Mouse (Mus musculus) spleen, adult 12 weeks (tissue): Measurements from ENCODE around the gene Gprc5d.

Experiments used
- DNase-seq: peaks from one replicate; pipeline ENCODE4 v3.0.0; 2022; ENCODE audit warnings: low spot score

Gene Gprc5d

DNA sequence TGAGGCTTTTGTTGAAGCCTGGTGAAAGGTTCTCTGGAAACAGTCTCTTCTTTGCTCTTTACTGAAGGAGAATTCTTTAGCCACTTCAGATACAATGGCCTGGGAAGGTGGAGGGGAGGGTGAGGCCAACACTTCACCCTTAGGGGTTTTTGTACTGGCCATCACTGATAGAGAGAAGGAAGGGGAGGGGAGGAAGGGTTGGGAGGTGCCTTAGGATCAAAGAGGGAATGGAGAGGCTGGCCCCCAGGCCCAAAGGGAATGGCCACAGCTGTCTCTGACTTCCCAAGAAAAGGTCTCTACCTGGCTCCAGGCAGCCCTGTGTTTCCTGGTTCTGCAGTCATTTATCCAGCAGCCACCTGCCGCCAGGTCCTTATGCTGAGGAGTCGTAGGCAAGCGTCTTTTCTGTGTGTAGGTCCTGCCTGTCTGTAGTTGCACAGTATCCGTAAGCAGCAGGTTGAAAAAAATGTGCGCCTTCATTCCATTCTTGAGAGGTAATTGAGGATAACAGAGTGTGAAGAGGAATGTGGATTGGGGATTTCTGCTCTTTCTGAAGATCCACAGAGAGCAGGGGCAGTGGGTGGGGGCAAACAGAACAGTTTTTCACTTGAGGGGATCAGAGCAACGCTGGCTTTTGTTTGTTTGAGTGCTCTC is 51.2 kb downstream of the Gprc5d start:
- no peak for DNase-seq

DNA sequence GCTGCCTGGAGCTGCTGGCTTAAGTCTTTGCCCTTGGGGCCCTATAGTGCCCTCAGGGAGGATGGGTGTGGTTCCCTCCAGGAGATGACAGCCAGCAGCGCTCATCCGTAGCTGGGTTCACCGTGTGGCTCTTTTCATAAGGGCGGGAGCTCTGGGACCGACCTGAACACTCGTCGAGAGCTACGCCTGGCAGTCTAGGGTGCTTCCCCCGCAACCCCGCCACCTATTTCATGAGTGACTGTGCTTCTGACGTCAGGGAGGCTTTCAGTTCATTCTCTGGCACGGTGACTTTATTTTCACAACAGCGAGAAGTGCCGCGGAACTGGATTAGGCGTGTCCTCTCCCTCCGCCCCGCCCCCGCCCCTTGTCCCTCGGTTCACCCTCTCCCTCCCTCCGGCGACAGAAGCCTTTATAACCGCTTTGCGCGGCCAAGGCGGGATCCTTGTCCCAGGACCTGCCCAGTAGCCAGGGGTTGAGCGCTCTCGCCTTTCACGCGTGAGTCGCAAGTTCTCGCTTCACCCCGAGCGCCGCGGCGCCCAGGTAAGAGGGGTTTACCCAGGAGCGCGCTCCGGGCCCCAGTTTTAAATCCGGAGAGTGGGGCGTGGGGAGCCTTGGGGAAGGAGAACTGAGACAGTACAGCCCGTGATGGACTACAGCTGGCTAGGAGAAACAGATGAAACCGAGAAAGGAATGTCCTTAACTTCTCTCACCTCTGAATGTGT is 52.7 kb downstream of the Gprc5d start, which contains the start of gene Gprc5a:
Gene Gprc5a, plus strand, starts transcription at position 416 of the 722 bp plus-strand sequence.
- DNase-seq: peak; percentile 15

DNA sequence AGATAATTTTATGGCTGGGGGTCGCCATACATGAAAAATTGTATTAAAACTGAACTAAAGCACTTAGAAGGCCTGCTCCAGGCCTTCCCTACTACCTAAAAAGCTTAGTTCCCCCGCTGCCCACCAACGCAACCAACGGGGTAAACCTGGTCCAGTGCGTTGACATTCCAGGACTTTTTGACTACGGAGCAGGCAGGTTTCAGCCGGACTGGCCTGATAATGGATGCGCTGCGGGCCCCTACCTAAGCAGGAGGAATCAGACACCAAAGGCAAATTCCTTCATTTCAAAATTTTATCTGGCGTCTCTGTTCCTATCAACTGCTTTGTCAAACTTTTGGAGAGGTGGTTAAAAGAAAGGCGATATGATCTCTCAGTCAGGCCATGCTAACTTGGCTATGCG is 53.5 kb downstream of the Gprc5d start:
- DNase-seq: no peak

DNA sequence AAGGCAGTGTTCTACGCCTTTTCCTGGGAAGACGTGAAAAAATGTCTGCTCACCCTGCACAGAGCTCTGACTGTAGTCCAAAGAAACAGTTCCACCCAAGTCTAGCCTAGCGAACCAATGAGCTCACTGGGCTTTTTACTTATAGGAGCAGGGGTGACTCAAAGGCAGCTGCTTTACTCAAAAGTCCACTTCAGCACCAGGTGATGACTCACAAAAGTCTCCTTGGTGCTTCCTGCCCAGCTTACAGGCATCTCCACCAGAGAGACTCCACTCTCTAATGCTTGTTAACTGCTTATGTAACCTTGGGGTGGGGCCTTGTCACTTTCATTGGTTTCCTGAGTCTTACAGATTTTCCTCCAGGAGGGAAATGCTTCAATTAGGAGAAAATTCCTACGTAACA is 57.4 kb downstream of the Gprc5d start:
- no peak for DNase-seq
